Mouse (Mus musculus): ENCODE measurements at regions not wholly inside any gene's neighbourhood (a gene's known extent, or its start where the extent isn't known, plus 50 kb on each side); places are given as distances from the start of the nearest gene placed in this dataset.
"Not testable (repeated sequence)": the region's sequence is repeated elsewhere in the genome, so short reads cannot be mapped to it uniquely, and the experiment has no call there.

GRCm38 (mm10) chr5:149815879-149816278 is 137.8 kb downstream of the B3glct start:
- DNase-seq (ENCODE audit: low read depth), result peak; percentile 5

- no peak for DNase-seq (ENCODE audit: low read depth)
Measured at GRCm38 (mm10) chr5:149818812-149819211, 140.8 kb downstream of the B3glct start.

- no peak for DNase-seq (ENCODE audit: low read depth)
Measured at GRCm38 (mm10) chr5:149823821-149824220, 145.8 kb downstream of the B3glct start.

GRCm38 (mm10) chr5:149827599-149827998 is 149.6 kb downstream of the B3glct start:
- DNase-seq (ENCODE audit: low read depth), result no peak

GRCm38 (mm10) chr5:149831122-149831861 is 153.3 kb downstream of the B3glct start:
- DNase-seq (ENCODE audit: low read depth), result peak; percentile 23

- DNase-seq (ENCODE audit: low read depth), result no peak
Measured at GRCm38 (mm10) chr5:149837379-149837778, 159.3 kb downstream of the B3glct start.

- DNase-seq (ENCODE audit: low read depth), result no peak
Measured at GRCm38 (mm10) chr5:149842491-149842890, 164.5 kb downstream of the B3glct start.

- no peak for DNase-seq (ENCODE audit: low read depth)
Measured at GRCm38 (mm10) chr5:149843310-149843709, 165.3 kb downstream of the B3glct start.

GRCm38 (mm10) chr5:149845256-149845655 is 167.2 kb downstream of the B3glct start:
- DNase-seq (ENCODE audit: low read depth), result no peak

GRCm38 (mm10) chr5:149848465-149848864 is 170.0 kb upstream of the Rxfp2 start:
- DNase-seq (ENCODE audit: low read depth), result no peak

GRCm38 (mm10) chr5:149851011-149851410 is 167.5 kb upstream of the Rxfp2 start:
- peak; percentile 36 for DNase-seq (ENCODE audit: low read depth)

- no peak for DNase-seq (ENCODE audit: low read depth)
Measured at GRCm38 (mm10) chr5:149852516-149852915, 166.0 kb upstream of the Rxfp2 start.

- no peak for DNase-seq (ENCODE audit: low read depth)
Measured at GRCm38 (mm10) chr5:149856101-149856500, 162.4 kb upstream of the Rxfp2 start.

- no peak for DNase-seq (ENCODE audit: low read depth)
Measured at GRCm38 (mm10) chr5:149857019-149857418, 161.5 kb upstream of the Rxfp2 start.

GRCm38 (mm10) chr5:149861489-149861962 is 156.9 kb upstream of the Rxfp2 start:
- no peak for DNase-seq (ENCODE audit: low read depth)

GRCm38 (mm10) chr5:149867926-149868325 is 150.5 kb upstream of the Rxfp2 start:
- no peak for DNase-seq (ENCODE audit: low read depth)

GRCm38 (mm10) chr5:149869441-149869840 is 149.0 kb upstream of the Rxfp2 start:
- no peak for DNase-seq (ENCODE audit: low read depth)

- DNase-seq (ENCODE audit: low read depth), result no peak
Measured at GRCm38 (mm10) chr5:149870596-149870995, 147.9 kb upstream of the Rxfp2 start.

GRCm38 (mm10) chr5:149871521-149871920 is 147.0 kb upstream of the Rxfp2 start:
- no peak for DNase-seq (ENCODE audit: low read depth)

- DNase-seq (ENCODE audit: low read depth), result no peak
Measured at GRCm38 (mm10) chr5:149873482-149874002, 144.9 kb upstream of the Rxfp2 start.

GRCm38 (mm10) chr5:149874342-149874741 is 144.1 kb upstream of the Rxfp2 start:
- DNase-seq (ENCODE audit: low read depth), result no peak

GRCm38 (mm10) chr5:149892453-149892852 is 126.0 kb upstream of the Rxfp2 start:
- not testable (repeated sequence) for DNase-seq (ENCODE audit: low read depth)

- DNase-seq (ENCODE audit: low read depth), result no peak
Measured at GRCm38 (mm10) chr5:149906927-149907326, 111.5 kb upstream of the Rxfp2 start.
